Mouse (Mus musculus): ENCODE results near the gene Sult5a1.

DNA sequence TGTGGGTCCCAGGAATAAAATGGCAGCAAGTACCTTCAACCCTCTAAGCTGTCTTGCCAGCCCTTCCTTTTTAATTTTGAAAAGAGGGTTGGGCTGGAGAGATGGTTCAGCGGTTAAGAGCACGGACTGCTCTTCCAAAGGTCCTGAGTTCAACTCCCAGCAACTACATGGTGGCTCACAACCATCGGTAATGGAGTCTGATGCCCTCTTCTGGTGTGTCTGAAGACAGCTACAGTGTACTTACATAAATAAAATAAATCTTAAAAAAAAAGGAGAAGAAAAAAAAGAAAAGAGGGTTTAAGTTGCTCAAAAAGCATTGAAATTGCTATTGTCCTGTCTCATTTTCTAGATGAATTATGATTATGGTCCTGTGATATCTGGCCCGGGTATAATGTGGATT is 56.9 kb downstream of the Sult5a1 start:
- no peak for TF ChIP-seq CTCF (conservative IDR thresholded peaks at IDR 0.05; ENCODE audit: insufficient read depth, insufficient read length, low read depth, low read length)
- no peak for TF ChIP-seq POLR2A (IDR thresholded peaks at IDR 0.05; ENCODE audit: low read depth, low read length)
